Mouse (Mus musculus): ENCODE data around the gene Fam90a1a. TPM values are rescaled to one million over a fixed set of nuclear protein-coding genes. Genes with fewer than 3 reads are reported as not detected.

The Fam90a1a gene
- total RNA-seq, 2 experiments from 2014 or later = not detected

GRCm38 (mm10) chr8:21978193-21978592 lies 19.7 kb downstream of the Fam90a1a start:
- no peak for DNase-seq (ENCODE audit: extremely low spot score in 1 of 2, low spot score in 2 of 2)
- TF ChIP-seq CTCF (IDR thresholded peaks at IDR 0.05) = no peak
- Histone ChIP-seq H3K27ac (no peak overlapping the region), H3K4me3 (no peak overlapping the region)
- intact Hi-C loops (cut with DNase I) = no loop called here

DNA sequence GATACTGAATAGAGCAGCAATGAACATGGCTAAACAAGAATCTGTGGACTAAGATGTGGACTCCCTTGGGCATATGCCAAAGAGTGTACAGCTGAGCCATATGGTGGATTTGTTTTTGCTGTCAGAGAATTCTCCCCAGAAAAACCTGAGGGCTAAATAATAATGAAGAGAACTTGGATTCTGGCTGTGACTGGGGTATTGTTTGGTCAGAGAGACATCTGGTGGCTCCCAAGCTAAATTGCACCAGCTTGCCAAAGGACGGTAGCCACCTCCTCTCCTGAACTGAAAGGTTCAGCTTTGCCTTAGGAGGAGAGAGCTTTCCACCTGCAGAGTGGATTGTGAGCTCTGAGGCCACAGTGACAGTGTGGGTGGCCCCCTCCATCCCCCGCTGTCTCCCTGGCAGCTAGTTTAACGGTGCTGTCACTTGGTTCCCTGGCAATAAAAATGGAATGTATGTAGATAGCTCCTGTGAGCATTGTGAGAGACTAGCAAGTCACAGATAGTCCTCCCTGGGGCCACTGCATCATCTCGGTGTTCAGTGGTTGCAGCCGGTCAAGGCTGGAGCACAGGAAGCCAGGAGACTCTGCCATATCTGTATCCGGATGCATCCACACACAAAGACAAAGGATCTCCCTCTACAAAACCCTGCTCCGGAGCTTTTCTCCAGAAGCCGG lies 23.3 kb downstream of the Fam90a1a start:
- intact Hi-C loops (cut with DNase I) = loop anchor here (5.0 kb wide), 1 partner anchor 974 kb away; no protein-coding TSS in a partner anchor
- H3K27ac ChIP-seq = no peak overlapping the region
- peak; percentile 22 to 32 for DNase-seq (ENCODE audit: extremely low spot score in 1 of 2, low spot score in 2 of 2)
- peak; percentile 67 for TF ChIP-seq CTCF (IDR thresholded peaks at IDR 0.05)
- no peak overlapping the region for H3K4me3 ChIP-seq

GRCm38 (mm10) chr8:21992184-21992583 lies 33.7 kb downstream of the Fam90a1a start:
- Histone ChIP-seq H3K4me3 (no peak overlapping the region), H3K27ac (no peak overlapping the region)
- intact Hi-C loops (cut with DNase I) = loop anchor here (5.0 to 10.0 kb wide), 3 partner anchors 55 to 403 kb away; partner anchors contain the start of genes Nek3 and Slc25a15
- DNase-seq (ENCODE audit: extremely low spot score in 1 of 2, low spot score in 2 of 2) = peak; percentile 53 to 65
- peak; percentile 88 for TF ChIP-seq CTCF (IDR thresholded peaks at IDR 0.05)

GRCm38 (mm10) chr8:21995181-21995580 lies 36.7 kb downstream of the Fam90a1a start:
- no peak for DNase-seq (ENCODE audit: extremely low spot score in 1 of 2, low spot score in 2 of 2)
- no peak overlapping the region for H3K27ac ChIP-seq
- TF ChIP-seq CTCF (IDR thresholded peaks at IDR 0.05) = no peak
- no peak overlapping the region for H3K4me3 ChIP-seq
- intact Hi-C loops (cut with DNase I) = loop anchor here (10.0 kb wide), 1 partner anchor 400 kb away; the partner anchor contains the start of gene Slc25a15

DNA sequence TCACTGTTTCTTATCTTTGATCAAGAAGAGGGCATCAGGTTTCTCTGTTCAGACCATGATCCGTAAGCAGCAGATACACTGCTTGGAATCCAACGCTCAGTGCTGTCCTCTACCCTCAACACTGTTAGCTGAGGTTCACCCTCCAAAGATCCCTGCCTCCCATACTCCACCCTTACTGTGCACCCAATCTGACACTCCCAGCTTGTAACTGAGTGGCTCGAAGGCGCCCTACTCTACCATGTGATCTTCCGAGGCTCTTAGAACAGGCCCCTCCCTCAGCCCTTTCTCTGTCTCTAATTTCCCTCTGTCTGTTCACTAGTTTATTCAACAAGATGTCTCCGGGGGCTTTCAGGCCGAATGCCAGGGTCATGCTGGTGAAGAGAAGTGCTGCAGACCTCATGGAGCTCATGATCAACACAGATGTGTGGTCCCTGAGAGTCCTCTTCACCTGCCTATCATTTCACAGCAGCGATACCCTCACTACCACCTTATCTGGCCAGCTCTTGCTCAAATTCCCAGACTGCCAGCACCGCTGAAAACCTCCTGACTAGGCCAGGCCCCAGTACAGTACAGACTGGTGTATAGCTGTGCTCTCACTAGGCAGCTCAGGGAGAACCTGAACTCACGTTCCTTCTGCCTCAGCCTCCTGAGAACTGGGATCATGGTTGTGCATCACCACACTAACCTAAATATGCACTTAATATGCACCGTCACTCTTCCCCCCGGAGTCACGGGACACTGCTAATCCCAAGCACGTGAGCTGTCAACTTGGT lies 46.4 kb downstream of the Fam90a1a start:
- Histone ChIP-seq H3K27ac (no peak overlapping the region), H3K4me3 (no peak overlapping the region)
- intact Hi-C loops (cut with DNase I) = no loop called here
- no peak for DNase-seq (ENCODE audit: extremely low spot score in 1 of 2, low spot score in 2 of 2)
- no peak for TF ChIP-seq CTCF (IDR thresholded peaks at IDR 0.05)

- no peak for TF ChIP-seq CTCF (IDR thresholded peaks at IDR 0.05)
- no peak for DNase-seq (ENCODE audit: extremely low spot score in 1 of 2, low spot score in 2 of 2)
- intact Hi-C loops (cut with DNase I) = no loop called here
- H3K27ac ChIP-seq = no peak overlapping the region
- H3K4me3 ChIP-seq = no peak overlapping the region
Measured at GRCm38 (mm10) chr8:22006423-22006822, 47.9 kb downstream of the Fam90a1a start.

DNA sequence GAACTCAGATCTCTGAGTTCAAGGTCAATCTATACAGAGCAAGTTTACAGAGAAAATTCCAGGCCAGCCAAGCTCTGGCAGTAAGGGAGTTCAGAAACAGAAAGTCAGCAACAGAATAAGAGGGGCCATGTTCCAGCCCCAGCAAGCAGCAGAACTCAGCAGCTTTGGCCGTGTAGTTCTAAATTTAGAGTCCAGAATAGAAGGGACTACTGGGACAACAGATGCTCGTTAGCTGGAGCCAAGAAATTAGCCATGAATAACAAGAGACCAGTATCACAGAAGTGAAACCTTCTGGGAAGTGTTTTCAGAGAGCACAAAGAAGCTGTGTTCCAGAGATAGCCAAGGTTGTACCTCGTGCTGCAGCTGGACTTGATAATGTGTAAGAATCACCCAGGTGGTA lies 50.9 kb downstream of the Fam90a1a start:
- no peak for TF ChIP-seq CTCF (IDR thresholded peaks at IDR 0.05)
- intact Hi-C loops (cut with DNase I) = no loop called here
- no peak overlapping the region for H3K27ac ChIP-seq
- DNase-seq (ENCODE audit: extremely low spot score in 1 of 2, low spot score in 2 of 2) = no peak
- no peak overlapping the region for H3K4me3 ChIP-seq

DNA sequence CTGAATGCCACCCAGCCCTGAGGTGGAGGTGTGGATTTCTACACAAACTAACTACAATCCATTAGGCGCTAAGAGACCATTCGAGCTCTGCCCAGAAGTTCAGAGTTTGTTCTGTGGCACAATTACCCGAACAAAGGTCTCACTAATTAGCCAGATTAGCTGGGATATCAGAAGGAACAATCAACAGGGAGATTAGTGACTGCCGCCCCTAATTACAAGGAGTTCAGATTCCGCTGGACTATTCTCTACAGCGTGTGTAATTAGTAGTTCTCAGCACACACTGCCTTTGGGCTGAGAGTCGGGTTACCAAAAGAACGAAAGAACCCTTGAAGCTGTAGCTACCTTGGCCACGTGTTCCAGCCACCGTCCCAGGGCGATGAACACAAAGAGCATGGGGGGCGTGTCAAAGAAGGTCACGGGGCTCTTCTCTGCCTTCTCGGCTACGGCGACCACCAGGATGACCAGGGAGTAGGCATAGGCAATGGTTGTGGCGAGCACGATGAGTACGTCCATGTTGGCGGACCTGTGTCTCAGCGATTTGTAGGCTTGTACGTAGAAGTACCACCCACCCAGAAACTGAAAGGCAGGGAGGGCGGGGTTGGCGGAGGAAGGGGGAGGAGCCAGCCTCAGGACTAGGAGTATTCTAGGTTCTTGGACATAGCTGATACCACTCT lies 54.7 kb downstream of the Fam90a1a start:
- Histone ChIP-seq H3K27ac (no peak overlapping the region), H3K4me3 (peak overlapping the region; percentile 36)
- no peak for DNase-seq (ENCODE audit: extremely low spot score in 1 of 2, low spot score in 2 of 2)
- intact Hi-C loops (cut with DNase I) = no loop called here
- TF ChIP-seq CTCF (IDR thresholded peaks at IDR 0.05) = no peak

Other genes with a start within 250 kb of the Fam90a1a start
- not detected for gene Defa24, start 224.2 kb upstream of the Fam90a1a start, total RNA-seq (2021)
- not detected for gene Defb50, start 135.2 kb upstream of the Fam90a1a start, total RNA-seq (2021)
- gene Defb2, start 118.8 kb upstream of the Fam90a1a start, total RNA-seq (2021) = not detected
- not detected for gene Defb10, start 99.8 kb upstream of the Fam90a1a start, total RNA-seq (2021)
- gene Defb9, start 73.3 kb upstream of the Fam90a1a start, total RNA-seq (2021) = not detected
- gene Defb11, start 52.3 kb upstream of the Fam90a1a start, total RNA-seq (2021) = not detected
- not detected for gene Defb15, start 26.0 kb upstream of the Fam90a1a start, total RNA-seq (2021)
- gene Defb35, start 20.4 kb upstream of the Fam90a1a start, total RNA-seq (2021) = not detected
- gene Defb13, start 12.0 kb upstream of the Fam90a1a start, total RNA-seq (2021) = not detected
- gene Ccdc70, start 11.1 kb downstream of the Fam90a1a start, total RNA-seq (2021) = not detected
- 1 to 10 TPM; 1.9 to 2.1 TPM for gene Atp7b, start 101.6 kb downstream of the Fam90a1a start, total RNA-seq (2021)
- 10 to 100 TPM; 30.6 to 32.0 TPM for gene Alg11, start 102.0 kb downstream of the Fam90a1a start, total RNA-seq (2021)
- not detected for gene Nek5, start 166.3 kb downstream of the Fam90a1a start, total RNA-seq (2021)
- 1 to 10 TPM; 1.3 to 1.9 TPM for gene Nek3, start 207.7 kb downstream of the Fam90a1a start, total RNA-seq (2021)
- gene Ckap2, start 227.1 kb downstream of the Fam90a1a start, total RNA-seq (2021) = under 1 TPM; 0.34 to 0.70 TPM
- 10 to 100 TPM; 23.6 to 25.7 TPM for gene Vps36, start 234.1 kb downstream of the Fam90a1a start, total RNA-seq (2021)

Data from left cerebral cortex, adult 2 months (tissue).